Mouse (Mus musculus) heart, adult 2 months (tissue): Measurements from ENCODE around the gene Taf8.
A peak's percentile ranks its signal among the peaks of the same experiment; 100 is the strongest.

ENCODE experiments used
- CTCF ChIP-seq: fragments of 200-600 bp; IDR thresholded peaks from 2 replicates; pipeline ENCODE4 v1.8.1; 2022; ENCODE audit warnings: antibody characterized with exemption, mild to moderate bottlenecking, moderate library complexity
- EP300 ChIP-seq: fragments of 200-500 bp; IDR thresholded peaks from 2 replicates; pipeline ENCODE4 v1.6.1; 2011; ENCODE audit warnings: low read depth, low read length, control low read depth; ENCODE audit not compliant: insufficient read depth
- POLR2A ChIP-seq: fragments of 200-500 bp; IDR thresholded peaks from 2 replicates; pipeline ENCODE4 v1.6.1; 2011; ENCODE audit warnings: mild to moderate bottlenecking, low read depth, low read length, control low read depth; ENCODE audit not compliant: insufficient read depth

GRCm38 (mm10) chr17:47468466-47468865, 33.6 kb downstream of the Taf8 start:
- TF ChIP-seq CTCF = peak; percentile 28; the same call in 1 of the 2 replicates
- TF ChIP-seq POLR2A = no peak
- TF ChIP-seq EP300 = no peak
